8 mouse cellular contexts compared by ENCODE assay signal in the genomic region with DNA sequence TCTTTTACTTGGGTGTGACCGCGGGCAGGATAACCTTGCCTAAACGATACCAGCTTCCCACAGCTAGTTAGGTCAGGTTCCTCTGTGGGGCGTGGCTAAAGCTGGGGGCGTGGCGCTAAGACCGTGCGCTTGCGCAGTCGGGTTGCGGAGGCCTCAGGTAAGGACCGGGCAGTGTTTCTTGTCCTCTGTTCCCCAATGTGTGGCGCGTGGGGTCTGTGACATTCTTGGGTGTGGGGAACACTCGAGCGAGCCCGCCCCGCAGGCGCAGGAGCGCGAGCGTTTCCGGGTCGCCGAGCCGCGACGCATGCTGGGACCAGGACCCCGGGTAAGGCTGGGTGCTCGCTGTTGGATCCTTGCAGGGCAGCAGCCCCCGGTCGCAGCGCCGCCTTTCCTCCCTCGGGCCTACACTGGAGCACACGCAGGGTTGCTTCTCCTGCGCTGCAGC. TPM values are rescaled to one million over a fixed set of nuclear protein-coding genes. Genes with fewer than 3 reads are reported as not detected.
A peak's percentile ranks its signal among the peaks of the same experiment; 100 is the strongest.
DNase-seq lines count a peak whose midpoint lies in the region; ATAC-seq lines count a peak whose summit lies in the region.

TSS of gene Cebpzos (plus strand) at position 132 of the 445 bp plus-strand sequence.

- H3K27me3 ChIP-seq in hindbrain, embryonic 16.5 days (replicated peaks; ENCODE audit: control insufficient read depth, insufficient read depth, low read length): no peaks in the 10 kb centered on the region

- H3K79me2 ChIP-seq in macrophage (ENCODE audit: inconsistent target): no peaks in the 10 kb centered on the region

- peak; percentile 97 for ATAC-seq in hindbrain, embryonic 16.5 days

- H3K27ac ChIP-seq in hindbrain, embryonic 16.5 days (ENCODE audit: low read depth, low read length): peak within 1 kb of the TSS; percentile 82
- peak within 1 kb of the TSS; percentile 39 for H3K27ac ChIP-seq in macrophage

- peak within 1 kb of the TSS; percentile 82 for H3K9ac ChIP-seq in hindbrain, embryonic 16.5 days (ENCODE audit: low read depth, low read length)

- DNase-seq in T-cell, adult 2 months (ENCODE audit: low spot score): peak; percentile 84
- peak; percentile 92 to 94 for DNase-seq in cerebellum, postnatal 36 days
- DNase-seq in gastrocnemius, adult 18-20 months (ENCODE audit: low spot score): peak; percentile 80
- peak; percentile 84 to 87 for DNase-seq in left cerebral cortex, adult 18-20 months (ENCODE audit: low spot score in 2 of 2)
- peak; percentile 92 for DNase-seq in right cerebral cortex, adult 18-20 months
- DNase-seq in urinary bladder, postnatal 10 days (ENCODE audit: low spot score): peak; percentile 39

- H3K4me3 ChIP-seq in hindbrain, embryonic 16.5 days (ENCODE audit: low read length): peak within 1 kb of the TSS; percentile 67
- peak within 1 kb of the TSS; percentile 63 for H3K4me3 ChIP-seq in macrophage (ENCODE audit: inconsistent target)

- under 1% methylated on average over 37 of the region's 37 CpGs for WGBS in hindbrain, embryonic 16.5 days
- WGBS in macrophage (ENCODE audit: missing documents): 0% methylated on average over 37 of the region's 37 CpGs

- H3K36me3 ChIP-seq in hindbrain, embryonic 16.5 days (ENCODE audit: control insufficient read depth, insufficient read depth, low read length): peaks cover 20% of the 10 kb centered on the region
- H3K36me3 ChIP-seq in macrophage (ENCODE audit: inconsistent target): peaks cover 26% of the 10 kb centered on the region

- peaks cover 12% of the 10 kb centered on the region for H3K4me1 ChIP-seq in hindbrain, embryonic 16.5 days (ENCODE audit: control insufficient read depth, insufficient read depth, low read depth, low read length)

- no peaks in the 10 kb centered on the region for H3K9me3 ChIP-seq in hindbrain, embryonic 16.5 days (ENCODE audit: control insufficient read depth, low read length)

- H3K4me2 ChIP-seq in hindbrain, embryonic 16.5 days (ENCODE audit: low read length): peak within 1 kb of the TSS; percentile 83

RNA-seq across cellular contexts. Expression of gene Cebpzos, which starts in this region (rescaled TPM):
- total RNA-seq in gastrocnemius, adult 18-20 months (2021): 10 to 100 TPM; 40.3 to 41.9 TPM
- 105 and 127 TPM in 2 replicates for polyA plus RNA-seq in hindbrain, embryonic 16.5 days (2015; fragmentation: Nextera tagmentation; extraction: Ambion mirVana)
- 10 to 100 TPM; 24.0 to 29.4 TPM for total RNA-seq in left cerebral cortex, adult 18-20 months (2021)
- total RNA-seq in macrophage (2018; cell fraction: chromatin; rRNA removed): 10 to 100 TPM in 1 of 26 experiments, 1 to 10 TPM in 21, not detected in 4; 1.3 to 11.0 (median 4.7) TPM
- 10 to 100 TPM; 23.3 to 54.8 (median 41.6) TPM for total RNA-seq in macrophage (2018; cell fraction: cytosol; rRNA removed)
- total RNA-seq in macrophage (2018; cell fraction: nucleus; rRNA removed): 10 to 100 TPM in 8 of 26 experiments, 1 to 10 TPM in 16, not detected in 2; 2.4 to 18.9 (median 8.0) TPM
- polyA plus RNA-seq in macrophage (2018): 39.4 to 58.3 TPM (median 45.7 TPM) in 3 replicates

Comparison
In these comparisons a context has a peak if more than half of its experiments do, and no peak if none do; other contexts are left out.
1. Peak in every context shown above with its lines: DNase-seq, ATAC-seq, H3K4me3 ChIP-seq and H3K27ac ChIP-seq.
2. DNase-seq: peak in every context shown above with its lines; median percentile 93 in cerebellum, postnatal 36 days; 92 in right cerebral cortex, adult 18-20 months; 86 in left cerebral cortex, adult 18-20 months; 84 in T-cell, adult 2 months; 80 in gastrocnemius, adult 18-20 months; 39 in urinary bladder, postnatal 10 days.